Mouse (Mus musculus): ENCODE data around the gene Itga9. TPM values are rescaled to one million over a fixed set of nuclear protein-coding genes. Genes with fewer than 3 reads are reported as not detected.

The Itga9 gene
- polyA plus RNA-seq, 1 experiment from 2014 or later: 8.3 TPM

GRCm38 (mm10) chr9:118939831-118940230 lies 333.3 kb downstream of the Itga9 start:
- Histone ChIP-seq H3K27me3 (ENCODE audit: control insufficient read depth, insufficient read depth, low read length) (no peaks in the 10 kb centered on the region), H3K27ac (ENCODE audit: low read depth, low read length) (no peak overlapping the region), H3K9me3 (replicated peaks; ENCODE audit: control insufficient read depth, low read length) (no peaks in the 10 kb centered on the region), H3K36me3 (ENCODE audit: control insufficient read depth, insufficient read depth, low read length) (no peaks in the 10 kb centered on the region), H3K4me3 (ENCODE audit: low read depth, low read length) (no peak overlapping the region), H3K9ac (ENCODE audit: low read depth, low read length) (no peak overlapping the region), H3K4me1 (ENCODE audit: control insufficient read depth, insufficient read depth, low read length) (peaks cover 32% of the 10 kb centered on the region), H3K4me2 (no peak overlapping the region)
- no peak for ATAC-seq (replicated peaks; ENCODE audit: insufficient number of reproducible peaks, low FRiP score, low TSS enrichment)
- WGBS (ENCODE audit: insufficient replicate concordance): 86% methylated on average over 12 of the region's 12 CpGs

- peaks cover 32% of the 10 kb centered on the region for H3K4me1 ChIP-seq (ENCODE audit: control insufficient read depth, insufficient read depth, low read length)
- ATAC-seq (replicated peaks; ENCODE audit: insufficient number of reproducible peaks, low FRiP score, low TSS enrichment): no peak
- H3K36me3 ChIP-seq (ENCODE audit: control insufficient read depth, insufficient read depth, low read length): no peaks in the 10 kb centered on the region
- H3K27me3 ChIP-seq (ENCODE audit: control insufficient read depth, insufficient read depth, low read length): no peaks in the 10 kb centered on the region
- no peak overlapping the region for H3K27ac ChIP-seq (ENCODE audit: low read depth, low read length)
- H3K9ac ChIP-seq (ENCODE audit: low read depth, low read length): no peak overlapping the region
- no peaks in the 10 kb centered on the region for H3K9me3 ChIP-seq (replicated peaks; ENCODE audit: control insufficient read depth, low read length)
- H3K4me2 ChIP-seq: no peak overlapping the region
- 80% methylated on average over 12 of the region's 12 CpGs for WGBS (ENCODE audit: insufficient replicate concordance)
- no peak overlapping the region for H3K4me3 ChIP-seq (ENCODE audit: low read depth, low read length)
Observed at GRCm38 (mm10) chr9:118940591-118941207, 334.2 kb downstream of the Itga9 start.

GRCm38 (mm10) chr9:118942030-118942429 lies 335.5 kb downstream of the Itga9 start:
- no peaks in the 10 kb centered on the region for H3K9me3 ChIP-seq (replicated peaks; ENCODE audit: control insufficient read depth, low read length)
- H3K27ac ChIP-seq (ENCODE audit: low read depth, low read length): no peak overlapping the region
- H3K9ac ChIP-seq (ENCODE audit: low read depth, low read length): no peak overlapping the region
- no peak overlapping the region for H3K4me3 ChIP-seq (ENCODE audit: low read depth, low read length)
- ATAC-seq (replicated peaks; ENCODE audit: insufficient number of reproducible peaks, low FRiP score, low TSS enrichment): no peak
- no peaks in the 10 kb centered on the region for H3K27me3 ChIP-seq (ENCODE audit: control insufficient read depth, insufficient read depth, low read length)
- H3K4me2 ChIP-seq: no peak overlapping the region
- H3K36me3 ChIP-seq (ENCODE audit: control insufficient read depth, insufficient read depth, low read length): no peaks in the 10 kb centered on the region
- WGBS (ENCODE audit: insufficient replicate concordance): 79% methylated on average over 4 of the region's 4 CpGs
- peaks cover 28% of the 10 kb centered on the region for H3K4me1 ChIP-seq (ENCODE audit: control insufficient read depth, insufficient read depth, low read length)

- Histone ChIP-seq H3K4me1 (ENCODE audit: control insufficient read depth, insufficient read depth, low read length) (peaks cover 28% of the 10 kb centered on the region), H3K4me3 (ENCODE audit: low read depth, low read length) (no peak overlapping the region), H3K27ac (ENCODE audit: low read depth, low read length) (no peak overlapping the region), H3K9me3 (replicated peaks; ENCODE audit: control insufficient read depth, low read length) (no peaks in the 10 kb centered on the region), H3K4me2 (no peak overlapping the region), H3K9ac (ENCODE audit: low read depth, low read length) (no peak overlapping the region), H3K36me3 (ENCODE audit: control insufficient read depth, insufficient read depth, low read length) (no peaks in the 10 kb centered on the region), H3K27me3 (ENCODE audit: control insufficient read depth, insufficient read depth, low read length) (no peaks in the 10 kb centered on the region)
- ATAC-seq (replicated peaks; ENCODE audit: insufficient number of reproducible peaks, low FRiP score, low TSS enrichment): no peak; the same call in 1 of the 2 replicates
- WGBS (ENCODE audit: insufficient replicate concordance): 65% methylated on average over 5 of the region's 5 CpGs
Observed at GRCm38 (mm10) chr9:118943941-118944340, 337.5 kb downstream of the Itga9 start.

GRCm38 (mm10) chr9:118944388-118944787 lies 337.9 kb downstream of the Itga9 start:
- Histone ChIP-seq H3K36me3 (ENCODE audit: control insufficient read depth, insufficient read depth, low read length) (no peaks in the 10 kb centered on the region), H3K4me3 (ENCODE audit: low read depth, low read length) (no peak overlapping the region), H3K27ac (ENCODE audit: low read depth, low read length) (no peak overlapping the region), H3K27me3 (ENCODE audit: control insufficient read depth, insufficient read depth, low read length) (no peaks in the 10 kb centered on the region), H3K4me1 (ENCODE audit: control insufficient read depth, insufficient read depth, low read length) (peaks cover 29% of the 10 kb centered on the region), H3K9me3 (replicated peaks; ENCODE audit: control insufficient read depth, low read length) (no peaks in the 10 kb centered on the region), H3K4me2 (no peak overlapping the region), H3K9ac (ENCODE audit: low read depth, low read length) (no peak overlapping the region)
- WGBS (ENCODE audit: insufficient replicate concordance): 39% methylated on average over 12 of the region's 12 CpGs
- no peak for ATAC-seq (replicated peaks; ENCODE audit: insufficient number of reproducible peaks, low FRiP score, low TSS enrichment)

- H3K4me3 ChIP-seq (ENCODE audit: low read depth, low read length): no peak overlapping the region
- peaks cover 39% of the 10 kb centered on the region for H3K4me1 ChIP-seq (ENCODE audit: control insufficient read depth, insufficient read depth, low read length)
- WGBS (ENCODE audit: insufficient replicate concordance): 72% methylated on average over 5 of the region's 5 CpGs
- no peaks in the 10 kb centered on the region for H3K9me3 ChIP-seq (replicated peaks; ENCODE audit: control insufficient read depth, low read length)
- no peak overlapping the region for H3K27ac ChIP-seq (ENCODE audit: low read depth, low read length)
- no peak overlapping the region for H3K9ac ChIP-seq (ENCODE audit: low read depth, low read length)
- no peaks in the 10 kb centered on the region for H3K36me3 ChIP-seq (ENCODE audit: control insufficient read depth, insufficient read depth, low read length)
- no peaks in the 10 kb centered on the region for H3K27me3 ChIP-seq (ENCODE audit: control insufficient read depth, insufficient read depth, low read length)
- ATAC-seq (replicated peaks; ENCODE audit: insufficient number of reproducible peaks, low FRiP score, low TSS enrichment): no peak
- no peak overlapping the region for H3K4me2 ChIP-seq
Observed at GRCm38 (mm10) chr9:118948486-118948885, 342.0 kb downstream of the Itga9 start.

GRCm38 (mm10) chr9:118949124-118949523 lies 342.6 kb downstream of the Itga9 start:
- no peak overlapping the region for H3K9ac ChIP-seq (ENCODE audit: low read depth, low read length)
- no peak overlapping the region for H3K27ac ChIP-seq (ENCODE audit: low read depth, low read length)
- peaks cover 35% of the 10 kb centered on the region for H3K4me1 ChIP-seq (ENCODE audit: control insufficient read depth, insufficient read depth, low read length)
- no peak overlapping the region for H3K4me2 ChIP-seq
- H3K27me3 ChIP-seq (ENCODE audit: control insufficient read depth, insufficient read depth, low read length): no peaks in the 10 kb centered on the region
- no peak for ATAC-seq (replicated peaks; ENCODE audit: insufficient number of reproducible peaks, low FRiP score, low TSS enrichment)
- 83% methylated on average over 8 of the region's 8 CpGs for WGBS (ENCODE audit: insufficient replicate concordance)
- no peaks in the 10 kb centered on the region for H3K36me3 ChIP-seq (ENCODE audit: control insufficient read depth, insufficient read depth, low read length)
- no peak overlapping the region for H3K4me3 ChIP-seq (ENCODE audit: low read depth, low read length)
- no peaks in the 10 kb centered on the region for H3K9me3 ChIP-seq (replicated peaks; ENCODE audit: control insufficient read depth, low read length)

GRCm38 (mm10) chr9:118949654-118950053 lies 343.2 kb downstream of the Itga9 start:
- 55% methylated on average over 4 of the region's 4 CpGs for WGBS (ENCODE audit: insufficient replicate concordance)
- Histone ChIP-seq H3K9ac (ENCODE audit: low read depth, low read length) (no peak overlapping the region), H3K27me3 (ENCODE audit: control insufficient read depth, insufficient read depth, low read length) (no peaks in the 10 kb centered on the region), H3K4me2 (no peak overlapping the region), H3K36me3 (ENCODE audit: control insufficient read depth, insufficient read depth, low read length) (no peaks in the 10 kb centered on the region), H3K9me3 (replicated peaks; ENCODE audit: control insufficient read depth, low read length) (no peaks in the 10 kb centered on the region), H3K4me3 (ENCODE audit: low read depth, low read length) (no peak overlapping the region), H3K4me1 (ENCODE audit: control insufficient read depth, insufficient read depth, low read length) (peaks cover 30% of the 10 kb centered on the region), H3K27ac (ENCODE audit: low read depth, low read length) (no peak overlapping the region)
- no peak for ATAC-seq (replicated peaks; ENCODE audit: insufficient number of reproducible peaks, low FRiP score, low TSS enrichment)

- Histone ChIP-seq H3K9ac (ENCODE audit: low read depth, low read length) (no peak overlapping the region), H3K27me3 (ENCODE audit: control insufficient read depth, insufficient read depth, low read length) (no peaks in the 10 kb centered on the region), H3K36me3 (ENCODE audit: control insufficient read depth, insufficient read depth, low read length) (no peaks in the 10 kb centered on the region), H3K4me3 (ENCODE audit: low read depth, low read length) (no peak overlapping the region), H3K9me3 (replicated peaks; ENCODE audit: control insufficient read depth, low read length) (no peaks in the 10 kb centered on the region), H3K27ac (ENCODE audit: low read depth, low read length) (no peak overlapping the region), H3K4me2 (no peak overlapping the region), H3K4me1 (ENCODE audit: control insufficient read depth, insufficient read depth, low read length) (peaks cover 30% of the 10 kb centered on the region)
- 69% methylated on average over 10 of the region's 10 CpGs for WGBS (ENCODE audit: insufficient replicate concordance)
- no peak for ATAC-seq (replicated peaks; ENCODE audit: insufficient number of reproducible peaks, low FRiP score, low TSS enrichment)
Observed at GRCm38 (mm10) chr9:118950061-118950460, 343.6 kb downstream of the Itga9 start.
